Mouse (Mus musculus): Measurements from ENCODE around the gene Slc34a1. TPM values are rescaled to one million over a fixed set of nuclear protein-coding genes. Genes with fewer than 3 reads are reported as not detected.
"Not testable (repeated sequence)": the region's sequence is repeated elsewhere in the genome, so short reads cannot be mapped to it uniquely, and the experiment has no call there.

Slc34a1 gene
- polyA plus RNA-seq, 1 experiment, result 9,073 TPM

- Histone ChIP-seq H3K36me3 (ENCODE audit: control insufficient read depth, insufficient read depth, low read length) (no peaks in the 10 kb centered on the region), H3K27ac (ENCODE audit: insufficient read depth, low read depth, low read length) (no peak within 1 kb of the TSS), H3K4me3 (ENCODE audit: insufficient read depth, low read depth, low read length) (no peak within 1 kb of the TSS), H3K27me3 (replicated peaks; ENCODE audit: control insufficient read depth, insufficient read depth, low read length) (no peaks in the 10 kb centered on the region), H3K4me1 (ENCODE audit: control insufficient read depth, insufficient read depth, low read length) (no peaks in the 10 kb centered on the region)
- no peak for TF ChIP-seq CTCF (conservative IDR thresholded peaks at IDR 0.05; ENCODE audit: insufficient read depth, insufficient read length, low read depth, low read length)
- no peak for DNase-seq
- 92% methylated on average over 10 of the region's 10 CpGs for WGBS
Observed at GRCm38 (mm10) chr13:55426613-55427012, 28.6 kb downstream of the Slc34a1 start, which contains the start of gene F12. Gene F12, minus strand, starts transcription at chr13:55426793.

GRCm38 (mm10) chr13:55429226-55429888, 31.4 kb downstream of the Slc34a1 start:
- no peak for TF ChIP-seq CTCF (conservative IDR thresholded peaks at IDR 0.05; ENCODE audit: insufficient read depth, insufficient read length, low read depth, low read length)
- no peak for TF ChIP-seq POLR2A (IDR thresholded peaks at IDR 0.05; ENCODE audit: low read depth, low read length)
- H3K4me3 ChIP-seq (ENCODE audit: insufficient read depth, low read depth, low read length), result no peak overlapping the region
- H3K27ac ChIP-seq (ENCODE audit: insufficient read depth, low read depth, low read length), result peak overlapping the region; percentile 75
- WGBS, result 44% methylated on average over 12 of the region's 12 CpGs
- no peaks in the 10 kb centered on the region for H3K36me3 ChIP-seq (ENCODE audit: control insufficient read depth, insufficient read depth, low read length)
- no peaks in the 10 kb centered on the region for H3K4me1 ChIP-seq (ENCODE audit: control insufficient read depth, insufficient read depth, low read length)
- no peaks in the 10 kb centered on the region for H3K27me3 ChIP-seq (replicated peaks; ENCODE audit: control insufficient read depth, insufficient read depth, low read length)
- peak; percentile 86 for DNase-seq

DNA sequence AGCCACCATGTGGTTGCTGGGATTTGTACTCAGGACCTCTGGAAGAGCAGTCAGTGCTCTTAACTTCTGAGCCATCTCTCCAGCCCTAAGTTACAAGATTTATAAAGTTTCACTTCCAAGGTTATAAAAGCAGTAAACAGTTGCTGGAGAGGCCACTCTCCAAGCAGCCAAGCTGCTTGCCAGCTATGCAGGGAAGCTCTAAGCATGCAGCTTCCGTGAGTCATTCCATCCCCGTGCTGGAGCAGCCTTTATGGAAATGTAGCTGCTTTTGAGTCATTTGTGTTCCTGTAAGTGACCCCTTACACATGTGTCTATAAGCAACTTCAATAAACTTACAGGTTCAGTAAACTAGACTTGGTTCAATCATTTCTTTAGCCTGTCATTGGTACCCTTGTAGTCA, 32.6 kb downstream of the Slc34a1 start:
- H3K36me3 ChIP-seq (ENCODE audit: control insufficient read depth, insufficient read depth, low read length), result no peaks in the 10 kb centered on the region
- no peak overlapping the region for H3K27ac ChIP-seq (ENCODE audit: insufficient read depth, low read depth, low read length)
- H3K4me1 ChIP-seq (ENCODE audit: control insufficient read depth, insufficient read depth, low read length), result no peaks in the 10 kb centered on the region
- WGBS, result 77% methylated on average over 2 of the region's 2 CpGs
- no peak for TF ChIP-seq POLR2A (IDR thresholded peaks at IDR 0.05; ENCODE audit: low read depth, low read length)
- no peak for TF ChIP-seq CTCF (conservative IDR thresholded peaks at IDR 0.05; ENCODE audit: insufficient read depth, insufficient read length, low read depth, low read length)
- no peaks in the 10 kb centered on the region for H3K27me3 ChIP-seq (replicated peaks; ENCODE audit: control insufficient read depth, insufficient read depth, low read length)
- no peak for DNase-seq
- no peak overlapping the region for H3K4me3 ChIP-seq (ENCODE audit: insufficient read depth, low read depth, low read length)

- H3K4me1 ChIP-seq (ENCODE audit: control insufficient read depth, insufficient read depth, low read length), result no peaks in the 10 kb centered on the region
Observed at GRCm38 (mm10) chr13:55431889-55432685, 34.1 kb downstream of the Slc34a1 start.

GRCm38 (mm10) chr13:55437111-55437629, 39.2 kb downstream of the Slc34a1 start:
- not testable (repeated sequence) for H3K27ac ChIP-seq (ENCODE audit: insufficient read depth, low read depth, low read length); H3K36me3 ChIP-seq (ENCODE audit: control insufficient read depth, insufficient read depth, low read length); H3K4me1 ChIP-seq (ENCODE audit: control insufficient read depth, insufficient read depth, low read length); H3K4me3 ChIP-seq (ENCODE audit: insufficient read depth, low read depth, low read length); DNase-seq; H3K27me3 ChIP-seq (replicated peaks; ENCODE audit: control insufficient read depth, insufficient read depth, low read length)
- 82% methylated on average over 15 of the region's 15 CpGs for WGBS

More at GRCm38 (mm10) chr13:55431889-55432685, 34.1 kb downstream of the Slc34a1 start:
- no peak for DNase-seq
- H3K36me3 ChIP-seq (ENCODE audit: control insufficient read depth, insufficient read depth, low read length), result no peaks in the 10 kb centered on the region
- no peak for TF ChIP-seq CTCF (conservative IDR thresholded peaks at IDR 0.05; ENCODE audit: insufficient read depth, insufficient read length, low read depth, low read length)
- TF ChIP-seq POLR2A (IDR thresholded peaks at IDR 0.05; ENCODE audit: low read depth, low read length), result no peak
- no peak overlapping the region for H3K27ac ChIP-seq (ENCODE audit: insufficient read depth, low read depth, low read length)
- WGBS, result 72% methylated on average over 10 of the region's 10 CpGs
- H3K27me3 ChIP-seq (replicated peaks; ENCODE audit: control insufficient read depth, insufficient read depth, low read length), result no peaks in the 10 kb centered on the region
- H3K4me3 ChIP-seq (ENCODE audit: insufficient read depth, low read depth, low read length), result no peak overlapping the region

DNA sequence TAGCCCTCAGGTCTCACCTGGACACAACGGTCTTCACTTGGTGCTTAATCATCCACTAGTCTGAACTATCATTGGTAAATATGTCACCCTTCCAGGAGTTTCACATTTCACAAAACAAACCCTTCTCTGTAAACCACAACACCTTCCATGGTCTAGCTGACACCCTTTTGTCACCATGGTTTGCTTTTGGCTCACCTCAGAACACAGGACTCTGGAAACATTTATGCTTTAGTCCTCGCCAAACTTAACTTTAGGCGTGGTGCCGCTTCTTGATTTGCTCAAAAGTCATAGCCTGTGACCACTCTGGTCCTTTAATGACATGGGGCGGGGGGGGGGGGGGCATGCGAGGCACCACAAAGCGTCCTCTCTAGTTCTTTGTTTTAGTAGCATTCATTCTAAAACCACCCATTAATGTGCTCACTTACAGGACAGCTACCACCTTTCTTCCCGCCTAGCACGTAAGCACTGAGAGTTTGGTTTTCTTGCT, 45.9 kb downstream of the Slc34a1 start:
- WGBS, result 22% methylated on average over 9 of the region's 9 CpGs
- H3K4me1 ChIP-seq (ENCODE audit: control insufficient read depth, insufficient read depth, low read length), result peaks cover 5% of the 10 kb centered on the region; the same call in 1 of the 2 replicates
- H3K27ac ChIP-seq (ENCODE audit: insufficient read depth, low read depth, low read length), result peak overlapping the region; percentile 90; the same call in 1 of the 2 replicates
- no peaks in the 10 kb centered on the region for H3K36me3 ChIP-seq (ENCODE audit: control insufficient read depth, insufficient read depth, low read length)
- H3K4me3 ChIP-seq (ENCODE audit: insufficient read depth, low read depth, low read length), result peak overlapping the region; percentile 68
- TF ChIP-seq POLR2A (IDR thresholded peaks at IDR 0.05; ENCODE audit: low read depth, low read length) (no peak), CTCF (conservative IDR thresholded peaks at IDR 0.05; ENCODE audit: insufficient read depth, insufficient read length, low read depth, low read length) (no peak)
- no peak for DNase-seq
- H3K27me3 ChIP-seq (replicated peaks; ENCODE audit: control insufficient read depth, insufficient read depth, low read length), result no peaks in the 10 kb centered on the region

Measured in kidney, adult 2 months (tissue).